Mouse (Mus musculus): ENCODE data around the gene Ift74. TPM values are rescaled to one million over a fixed set of nuclear protein-coding genes. Genes with fewer than 3 reads are reported as not detected.
A peak's percentile ranks its signal among the peaks of the same experiment; 100 is the strongest.

Gene Ift74
- polyA plus RNA-seq, 1 experiment from 2014 or later, result 40.6 TPM

- Histone ChIP-seq H3K27me3 (no peaks in the 10 kb centered on the region), H3K4me3 (replicated peaks) (no peak overlapping the region), H3K4me1 (no peaks in the 10 kb centered on the region), H3K27ac (0 out of 2 replicates have a peak overlapping the region, but pooled peaks have one; percentile 7), H3K4me2 (no peak overlapping the region), H3K36me3 (no peaks in the 10 kb centered on the region), H3K9ac (no peak overlapping the region), H3K9me3 (replicated peaks) (no peaks in the 10 kb centered on the region)
- no peak for ATAC-seq (replicated peaks; ENCODE audit: low FRiP score)
- 83% methylated on average over 2 of the region's 2 CpGs for WGBS
Observed at GRCm38 (mm10) chr4:94711002-94711401, 96.7 kb downstream of the Ift74 start.

- Histone ChIP-seq H3K9me3 (replicated peaks) (no peaks in the 10 kb centered on the region), H3K4me1 (no peaks in the 10 kb centered on the region), H3K27me3 (no peaks in the 10 kb centered on the region), H3K36me3 (no peaks in the 10 kb centered on the region), H3K4me3 (replicated peaks) (no peak overlapping the region), H3K9ac (no peak overlapping the region), H3K4me2 (no peak overlapping the region), H3K27ac (0 out of 2 replicates have a peak overlapping the region, but pooled peaks have one; percentile 7)
- WGBS, result 29% methylated on average over 4 of the region's 4 CpGs
- ATAC-seq (replicated peaks; ENCODE audit: low FRiP score), result no peak
Observed at GRCm38 (mm10) chr4:94711426-94711825, 97.1 kb downstream of the Ift74 start.

DNA sequence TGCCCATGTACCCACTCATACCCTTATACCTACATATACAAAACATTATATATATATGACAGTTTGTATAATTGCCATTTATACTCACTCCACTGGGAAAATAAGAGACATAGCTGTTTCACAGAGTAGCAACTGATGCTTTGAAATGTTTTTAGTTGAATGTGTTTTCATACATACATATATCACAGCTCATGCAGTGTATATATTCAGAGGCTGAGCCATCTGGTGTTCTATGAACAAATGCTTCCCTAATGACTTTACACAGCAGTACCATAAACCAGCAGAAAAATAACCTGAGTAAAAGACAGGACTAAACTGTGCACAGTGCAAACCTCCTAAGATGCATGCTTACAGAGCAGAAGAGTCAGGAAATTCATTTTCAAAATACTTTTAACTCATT lies 99.5 kb downstream of the Ift74 start:
- Histone ChIP-seq H3K36me3 (no peaks in the 10 kb centered on the region), H3K4me1 (no peaks in the 10 kb centered on the region), H3K27ac (no peak overlapping the region), H3K9ac (no peak overlapping the region), H3K4me3 (replicated peaks) (no peak overlapping the region), H3K4me2 (no peak overlapping the region), H3K27me3 (no peaks in the 10 kb centered on the region), H3K9me3 (replicated peaks) (no peaks in the 10 kb centered on the region)
- no peak for ATAC-seq (replicated peaks; ENCODE audit: low FRiP score)

DNA sequence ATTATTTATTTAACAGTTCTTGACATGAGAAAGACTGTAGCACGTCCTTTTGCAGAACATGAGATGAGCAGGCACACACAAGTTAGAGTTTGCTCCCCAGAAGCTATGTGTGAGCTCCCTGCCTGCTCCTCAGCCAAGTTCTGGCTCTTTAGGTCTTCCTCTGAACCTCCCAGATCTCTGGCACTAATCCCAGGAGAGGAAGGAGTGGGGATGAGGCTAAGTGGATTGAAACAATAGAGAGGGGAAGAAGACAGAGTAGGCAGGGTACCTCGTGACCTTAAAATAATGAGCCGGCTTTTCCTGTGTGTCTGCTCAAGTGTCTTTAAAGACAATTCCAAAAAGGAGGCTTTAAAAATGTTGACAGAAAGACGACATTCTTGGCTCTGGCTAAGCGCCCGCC lies 100.9 kb downstream of the Ift74 start:
- Histone ChIP-seq H3K9me3 (replicated peaks) (no peaks in the 10 kb centered on the region), H3K4me1 (no peaks in the 10 kb centered on the region), H3K4me3 (replicated peaks) (no peak overlapping the region), H3K27me3 (no peaks in the 10 kb centered on the region), H3K27ac (no peak overlapping the region), H3K36me3 (no peaks in the 10 kb centered on the region), H3K9ac (no peak overlapping the region), H3K4me2 (no peak overlapping the region)
- WGBS, result 59% methylated on average over 6 of the region's 6 CpGs
- ATAC-seq (replicated peaks; ENCODE audit: low FRiP score), result no peak

DNA sequence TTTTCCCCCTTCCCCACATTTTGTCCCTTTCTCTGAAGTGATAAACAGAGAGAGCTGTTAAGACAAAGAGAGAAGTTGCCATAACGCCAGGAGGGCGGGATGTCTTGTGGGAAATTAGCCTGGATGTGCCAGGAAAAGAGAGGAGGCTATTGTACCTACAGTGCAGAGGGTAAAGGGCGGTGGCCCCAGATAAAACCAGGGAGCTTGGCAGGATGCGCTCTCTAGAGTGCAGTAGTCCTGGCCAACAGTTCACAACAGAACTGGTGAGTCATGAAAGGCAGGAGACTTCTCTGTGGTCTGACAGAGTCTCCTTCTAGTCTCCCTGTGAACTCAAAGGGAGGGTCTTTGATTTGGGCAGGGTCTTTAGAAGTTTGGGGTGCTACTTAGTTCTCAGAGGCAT lies 111.5 kb downstream of the Ift74 start:
- WGBS, result 69% methylated on average over 4 of the region's 4 CpGs
- no peak for ATAC-seq (replicated peaks; ENCODE audit: low FRiP score)
- Histone ChIP-seq H3K9ac (no peak overlapping the region), H3K4me2 (no peak overlapping the region), H3K4me3 (replicated peaks) (no peak overlapping the region), H3K27me3 (no peaks in the 10 kb centered on the region), H3K36me3 (no peaks in the 10 kb centered on the region), H3K9me3 (replicated peaks) (no peaks in the 10 kb centered on the region), H3K4me1 (no peaks in the 10 kb centered on the region), H3K27ac (no peak overlapping the region)

DNA sequence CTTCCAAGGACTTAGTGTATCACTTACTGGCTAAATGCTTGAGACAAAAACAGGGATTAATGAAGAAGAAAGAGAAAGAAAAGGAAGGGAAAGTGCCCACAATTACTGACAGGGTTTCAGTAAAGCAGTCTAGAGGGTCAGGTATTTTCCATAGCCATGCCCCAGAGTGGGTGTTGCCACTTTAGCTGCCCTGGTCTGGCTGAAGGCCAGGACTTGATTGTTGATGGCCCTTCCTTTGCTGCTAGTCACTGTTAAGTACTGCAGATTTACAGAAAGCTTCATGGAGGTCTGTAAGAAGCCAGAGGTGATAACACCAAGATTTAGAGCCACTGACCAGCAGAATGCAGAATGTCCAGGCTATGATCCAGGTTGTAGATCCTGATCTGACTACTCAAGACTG lies 118.4 kb downstream of the Ift74 start:
- Histone ChIP-seq H3K4me1 (0 out of 2 replicates have a peak, but pooled peaks cover 8% of the 10 kb centered on the region), H3K4me2 (no peak overlapping the region), H3K4me3 (replicated peaks) (no peak overlapping the region), H3K9me3 (replicated peaks) (no peaks in the 10 kb centered on the region), H3K27ac (no peak overlapping the region), H3K9ac (no peak overlapping the region), H3K27me3 (no peaks in the 10 kb centered on the region), H3K36me3 (no peaks in the 10 kb centered on the region)
- ATAC-seq (replicated peaks; ENCODE audit: low FRiP score), result peak; percentile 25; the same call in 1 of the 2 replicates

DNA sequence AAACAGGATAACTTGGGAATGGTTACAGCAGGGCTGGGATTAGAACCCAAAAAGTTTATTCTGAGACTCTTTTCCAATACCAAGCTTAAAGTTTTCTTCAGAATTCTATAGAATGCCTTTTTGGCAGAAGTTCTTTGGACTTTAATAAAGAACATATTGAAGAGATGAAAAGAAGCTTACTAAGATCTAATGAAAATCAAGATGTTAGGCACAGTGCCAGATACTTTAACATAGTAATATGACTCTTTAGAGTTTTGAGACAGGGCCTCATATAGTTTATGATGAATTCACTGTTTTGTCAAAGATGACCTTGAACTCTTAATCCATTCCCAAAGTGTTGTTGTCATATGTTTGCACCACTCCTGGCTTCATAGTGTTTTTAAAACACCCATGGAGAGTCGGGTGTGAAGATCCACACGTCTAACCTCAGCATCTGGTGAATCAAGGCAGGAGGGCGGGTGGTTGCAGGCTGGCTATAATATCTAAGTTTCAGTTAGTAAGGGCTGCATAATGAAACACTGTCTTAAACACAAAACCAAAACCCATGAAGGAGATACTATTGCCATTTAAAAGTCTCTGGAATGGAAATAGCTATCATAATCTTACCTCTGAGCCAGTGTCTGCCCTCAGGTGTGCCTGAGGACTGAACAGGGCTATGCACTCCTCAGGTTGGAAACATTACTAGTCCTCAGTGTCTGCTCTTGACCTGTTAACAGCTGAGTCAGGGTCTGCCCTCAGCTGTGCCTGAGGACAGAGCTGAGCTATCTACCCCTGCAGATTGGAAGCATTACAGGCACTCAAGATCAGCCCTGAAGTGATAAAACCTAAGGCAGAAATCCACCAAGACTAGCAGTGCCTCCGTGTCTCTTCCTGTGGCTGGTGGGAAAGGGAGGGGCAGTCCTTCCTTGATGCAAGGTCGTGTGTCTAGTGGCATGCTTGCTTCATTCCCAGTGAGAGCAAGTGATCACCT lies 123.3 kb downstream of the Ift74 start:
- Histone ChIP-seq H3K36me3 (no peaks in the 10 kb centered on the region), H3K9ac (no peak overlapping the region), H3K4me2 (no peak overlapping the region), H3K27me3 (no peaks in the 10 kb centered on the region), H3K4me3 (replicated peaks) (no peak overlapping the region), H3K9me3 (replicated peaks) (no peaks in the 10 kb centered on the region), H3K27ac (no peak overlapping the region), H3K4me1 (peaks cover 2% of the 10 kb centered on the region; the same call in 1 of the 2 replicates)
- WGBS, result 63% methylated on average over 5 of the region's 5 CpGs
- ATAC-seq (replicated peaks; ENCODE audit: low FRiP score), result no peak

DNA sequence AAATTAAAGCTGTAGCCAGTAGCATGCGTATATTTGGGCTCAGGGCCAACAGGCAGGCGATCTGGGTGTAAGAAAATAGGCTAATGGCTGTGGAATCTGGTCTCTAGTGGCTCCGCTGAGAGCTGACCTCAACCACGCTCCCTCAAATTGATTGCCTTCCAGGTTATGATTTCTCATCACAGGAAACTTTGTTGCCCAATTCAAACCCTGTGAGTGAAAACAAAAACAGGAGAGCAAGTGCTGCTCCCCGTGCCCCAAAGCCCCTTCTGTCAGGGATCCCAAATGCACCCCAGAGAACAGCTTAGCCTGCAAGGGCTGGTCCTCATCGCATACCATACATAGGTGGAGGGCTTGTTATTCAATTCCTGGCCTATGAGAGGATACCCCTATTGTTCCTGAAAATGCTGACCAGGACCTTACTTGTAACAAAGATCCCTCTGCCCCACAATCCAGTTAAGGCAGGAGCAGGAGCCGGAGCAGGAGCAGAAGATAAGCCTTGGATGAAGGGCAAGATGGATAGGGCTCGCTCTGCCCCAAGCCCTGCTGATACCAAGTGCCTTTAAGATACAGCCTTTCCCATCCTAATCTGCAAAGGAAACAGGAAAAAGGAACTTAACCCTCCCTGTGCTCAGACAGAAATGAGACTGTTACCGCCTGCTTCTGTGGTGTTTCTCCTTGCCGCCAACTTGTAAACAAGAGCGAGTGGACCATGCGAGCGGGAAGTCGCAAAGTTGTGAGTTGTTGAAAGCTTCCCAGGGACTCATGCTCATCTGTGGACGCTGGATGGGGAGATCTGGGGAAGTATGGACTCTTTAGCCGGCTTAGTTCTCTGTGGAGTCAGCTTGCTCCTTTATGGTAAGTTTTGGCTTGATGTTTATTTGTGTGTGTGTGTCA lies 124.8 kb downstream of the Ift74 start, which contains the start of gene Tek:
Gene Tek, plus strand, starts transcription at position 452 of the 894 bp plus-strand sequence.
- Histone ChIP-seq H3K4me3 (replicated peaks) (peak within 1 kb of the TSS; percentile 31), H3K27ac (peak within 1 kb of the TSS; percentile 63), H3K9me3 (replicated peaks) (no peaks in the 10 kb centered on the region), H3K4me1 (no peaks in the 10 kb centered on the region; the same call in 1 of the 2 replicates), H3K27me3 (no peaks in the 10 kb centered on the region), H3K36me3 (no peaks in the 10 kb centered on the region), H3K4me2 (peak within 1 kb of the TSS; percentile 30; the same call in 1 of the 2 replicates), H3K9ac (no peak within 1 kb of the TSS)
- 55% methylated on average over 16 of the region's 16 CpGs for WGBS
- no peak for ATAC-seq (replicated peaks; ENCODE audit: low FRiP score)

- Histone ChIP-seq H3K9ac (no peak overlapping the region), H3K27me3 (no peaks in the 10 kb centered on the region), H3K4me1 (no peaks in the 10 kb centered on the region; the same call in 1 of the 2 replicates), H3K36me3 (no peaks in the 10 kb centered on the region), H3K9me3 (replicated peaks) (no peaks in the 10 kb centered on the region), H3K4me3 (replicated peaks) (peak overlapping the region; percentile 13; the same call in 1 of the 2 replicates), H3K4me2 (no peak overlapping the region), H3K27ac (no peak overlapping the region)
- ATAC-seq (replicated peaks; ENCODE audit: low FRiP score), result no peak
- WGBS, result 74% methylated on average over 1 of the region's 1 CpGs
Observed at GRCm38 (mm10) chr4:94741824-94742223, 127.5 kb downstream of the Ift74 start.

All from kidney, embryonic 15.5 days (tissue).